Mouse (Mus musculus): ENCODE results near the gene Sdc3. TPM values are rescaled to one million over a fixed set of nuclear protein-coding genes. Genes with fewer than 3 reads are reported as not detected.

Gene Sdc3
- total RNA-seq (2014; rRNA removed; ENCODE audit: low replicate concordance) (44.2 and 55.2 TPM in 2 replicates), polyA plus RNA-seq (2015; fragmentation: Nextera tagmentation; extraction: Ambion mirVana) (9.3 and 9.4 TPM in 2 replicates)

DNA sequence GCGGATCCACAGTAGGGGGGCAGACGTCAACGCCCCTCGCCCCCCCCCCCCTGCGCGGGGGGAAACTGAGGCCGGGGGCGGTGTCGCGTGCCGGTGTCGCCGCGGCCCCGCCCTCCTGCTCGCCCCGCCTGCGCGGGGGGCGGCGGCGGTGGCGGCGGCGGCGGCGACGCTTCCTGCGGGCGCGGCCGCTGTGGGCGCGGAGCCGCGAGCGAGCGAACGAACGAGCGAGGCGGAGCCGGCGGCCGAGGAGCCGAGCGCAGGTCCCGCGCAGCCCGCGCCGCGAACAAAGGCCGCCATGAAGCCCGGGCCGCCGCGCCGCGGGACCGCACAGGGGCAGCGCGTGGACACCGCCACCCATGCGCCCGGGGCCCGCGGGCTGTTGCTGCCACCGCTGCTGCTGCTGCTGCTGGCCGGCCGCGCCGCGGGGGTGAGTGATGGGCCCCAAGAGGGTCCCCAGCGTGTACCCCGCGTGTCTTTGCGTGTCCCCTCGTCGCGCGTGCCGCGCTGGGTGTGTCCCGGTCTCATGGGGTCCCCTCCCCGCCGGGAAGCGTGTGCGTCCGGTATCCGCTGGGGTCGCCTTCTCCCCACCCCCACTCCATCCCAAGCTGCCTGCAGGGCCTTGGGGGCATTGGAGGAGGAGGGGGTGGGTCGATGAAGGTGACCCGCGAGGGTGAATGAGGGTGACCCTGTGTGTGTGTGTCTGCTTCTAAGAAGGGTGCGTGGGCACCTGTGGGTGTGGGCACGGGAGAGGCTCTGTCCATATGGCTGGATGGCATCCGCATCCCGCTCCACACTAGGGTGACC is at the start of gene Sdc3:
Gene Sdc3, plus strand, starts transcription at position 162 of the 804 bp plus-strand sequence.
- no peak for TF ChIP-seq CTCF (IDR thresholded peaks at IDR 0.05; ENCODE audit: low read depth)
- no peak for TF ChIP-seq EP300 (IDR thresholded peaks at IDR 0.05; ENCODE audit: low read depth)
- Histone ChIP-seq H3K36me3 (replicated peaks; ENCODE audit: control insufficient read depth, insufficient read depth, low read length) (no peaks in the 10 kb centered on the region), H3K27ac (ENCODE audit: low read depth) (peak within 1 kb of the TSS; percentile 56; the same call in 1 of the 2 replicates), H3K9me3 (replicated peaks; ENCODE audit: control insufficient read depth, low read length) (no peaks in the 10 kb centered on the region), H3K4me3 (ENCODE audit: low read depth, low read length) (peak within 1 kb of the TSS; percentile 69), H3K27me3 (ENCODE audit: control insufficient read depth, insufficient read depth, low read length) (no peaks in the 10 kb centered on the region), H3K9ac (replicated peaks; ENCODE audit: low read depth, low read length) (peak within 1 kb of the TSS; percentile 75), H3K4me1 (ENCODE audit: control insufficient read depth, insufficient read depth) (peaks cover 12% of the 10 kb centered on the region), H3K4me2 (ENCODE audit: low read depth, low read length) (peak within 1 kb of the TSS; percentile 86)
- 2% methylated on average over 73 of the region's 99 CpGs for WGBS
- peak; percentile 45 for ATAC-seq (ENCODE audit: insufficient read depth, low read depth)
- no peak for DNase-seq (ENCODE audit: low spot score)

- H3K4me2 ChIP-seq (ENCODE audit: low read depth, low read length), result no peak overlapping the region
- no peak for DNase-seq (ENCODE audit: low spot score)
- H3K9ac ChIP-seq (replicated peaks; ENCODE audit: low read depth, low read length), result no peak overlapping the region
- H3K27me3 ChIP-seq (ENCODE audit: control insufficient read depth, insufficient read depth, low read length), result no peaks in the 10 kb centered on the region
- TF ChIP-seq EP300 (IDR thresholded peaks at IDR 0.05; ENCODE audit: low read depth) (no peak), CTCF (IDR thresholded peaks at IDR 0.05; ENCODE audit: low read depth) (no peak)
- H3K36me3 ChIP-seq (replicated peaks; ENCODE audit: control insufficient read depth, insufficient read depth, low read length), result peaks cover 80% of the 10 kb centered on the region
- ATAC-seq (ENCODE audit: insufficient read depth, low read depth), result no peak
- no peaks in the 10 kb centered on the region for H3K9me3 ChIP-seq (replicated peaks; ENCODE audit: control insufficient read depth, low read length)
- no peak overlapping the region for H3K27ac ChIP-seq (ENCODE audit: low read depth)
- 75% methylated on average over 4 of the region's 4 CpGs for WGBS
- H3K4me1 ChIP-seq (ENCODE audit: control insufficient read depth, insufficient read depth), result 0 out of 2 replicates have a peak, but pooled peaks cover 5% of the 10 kb centered on the region
- no peak overlapping the region for H3K4me3 ChIP-seq (ENCODE audit: low read depth, low read length)
Measured at GRCm38 (mm10) chr4:130744058-130744457, 48.3 kb upstream of the Sdc3 start.

DNA sequence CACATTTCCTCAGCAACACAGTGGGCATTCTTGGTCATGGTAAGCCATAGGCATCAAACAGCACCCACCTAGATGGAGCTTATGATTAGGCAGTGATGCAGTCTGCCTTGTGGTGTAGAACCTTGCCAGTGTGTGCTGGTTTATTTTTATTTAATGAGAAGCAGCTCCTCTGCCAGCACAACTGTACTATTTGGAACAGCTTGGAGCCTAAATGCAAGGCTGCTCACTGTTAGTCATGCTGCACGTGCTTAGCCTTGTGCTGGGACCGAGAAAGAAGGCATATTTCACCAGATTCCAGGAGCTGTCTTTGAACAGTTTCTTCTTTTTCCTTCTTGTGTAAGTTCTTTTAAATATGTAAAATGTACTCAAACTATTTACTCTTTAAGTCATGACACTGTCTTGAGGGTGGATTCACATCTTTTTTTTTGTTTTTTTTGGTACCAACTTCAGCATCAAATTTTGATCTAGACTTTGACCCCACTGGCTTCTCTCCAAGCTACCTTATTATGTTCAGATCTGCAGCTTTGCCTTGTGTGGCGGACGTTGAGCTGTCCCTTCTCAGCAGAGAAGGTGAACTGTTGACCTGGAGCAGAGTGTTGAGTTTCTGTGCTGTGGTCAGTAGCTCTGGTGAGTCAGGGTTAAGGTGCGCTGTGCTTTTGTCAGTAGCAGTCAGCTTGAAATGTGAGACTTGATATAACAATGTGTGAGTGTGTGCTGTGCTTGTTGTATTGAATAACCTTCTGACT is 46.6 kb upstream of the Sdc3 start:
- no peaks in the 10 kb centered on the region for H3K9me3 ChIP-seq (replicated peaks; ENCODE audit: control insufficient read depth, low read length)
- no peak overlapping the region for H3K4me3 ChIP-seq (ENCODE audit: low read depth, low read length)
- H3K27ac ChIP-seq (ENCODE audit: low read depth), result no peak overlapping the region
- peaks cover 93% of the 10 kb centered on the region for H3K36me3 ChIP-seq (replicated peaks; ENCODE audit: control insufficient read depth, insufficient read depth, low read length)
- H3K9ac ChIP-seq (replicated peaks; ENCODE audit: low read depth, low read length), result no peak overlapping the region
- H3K4me2 ChIP-seq (ENCODE audit: low read depth, low read length), result no peak overlapping the region
- ATAC-seq (ENCODE audit: insufficient read depth, low read depth) (no peak; the same call in 1 of the 2 replicates), DNase-seq (ENCODE audit: low spot score) (no peak)
- no peaks in the 10 kb centered on the region for H3K27me3 ChIP-seq (ENCODE audit: control insufficient read depth, insufficient read depth, low read length)
- H3K4me1 ChIP-seq (ENCODE audit: control insufficient read depth, insufficient read depth), result peaks cover 6% of the 10 kb centered on the region; the same call in 1 of the 2 replicates
- TF ChIP-seq CTCF (IDR thresholded peaks at IDR 0.05; ENCODE audit: low read depth), result no peak
- TF ChIP-seq EP300 (IDR thresholded peaks at IDR 0.05; ENCODE audit: low read depth), result no peak
- WGBS, result 67% methylated on average over 5 of the region's 5 CpGs

DNA sequence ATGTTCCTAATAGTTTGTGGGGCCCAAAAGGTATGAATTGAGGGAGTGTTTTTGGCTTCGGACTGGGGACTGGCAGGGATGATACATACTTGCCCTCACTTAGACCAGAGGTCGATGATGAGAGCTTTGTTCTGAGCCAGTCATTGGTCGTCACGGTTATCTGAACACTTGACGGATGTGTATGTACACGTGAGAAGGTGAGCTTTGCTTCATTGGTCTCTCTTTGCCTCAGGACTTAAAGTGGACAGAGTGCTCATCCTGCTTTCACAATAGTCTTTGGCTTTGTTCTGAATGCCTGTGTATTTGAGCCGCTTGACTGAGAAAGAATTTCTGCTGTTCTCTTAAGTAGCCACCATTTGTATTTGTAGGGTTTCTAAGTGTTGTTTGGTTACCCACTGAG is 42.8 kb upstream of the Sdc3 start:
- Histone ChIP-seq H3K9ac (replicated peaks; ENCODE audit: low read depth, low read length) (no peak overlapping the region), H3K9me3 (replicated peaks; ENCODE audit: control insufficient read depth, low read length) (no peaks in the 10 kb centered on the region), H3K27me3 (ENCODE audit: control insufficient read depth, insufficient read depth, low read length) (no peaks in the 10 kb centered on the region), H3K4me3 (ENCODE audit: low read depth, low read length) (no peak overlapping the region), H3K4me1 (ENCODE audit: control insufficient read depth, insufficient read depth) (peaks cover 22% of the 10 kb centered on the region; the same call in 1 of the 2 replicates), H3K36me3 (replicated peaks; ENCODE audit: control insufficient read depth, insufficient read depth, low read length) (peaks cover 93% of the 10 kb centered on the region), H3K4me2 (ENCODE audit: low read depth, low read length) (no peak overlapping the region), H3K27ac (ENCODE audit: low read depth) (no peak overlapping the region)
- 64% methylated on average over 7 of the region's 7 CpGs for WGBS
- no peak for TF ChIP-seq EP300 (IDR thresholded peaks at IDR 0.05; ENCODE audit: low read depth)
- TF ChIP-seq CTCF (IDR thresholded peaks at IDR 0.05; ENCODE audit: low read depth), result no peak
- ATAC-seq (ENCODE audit: insufficient read depth, low read depth) (no peak), DNase-seq (ENCODE audit: low spot score) (no peak)

DNA sequence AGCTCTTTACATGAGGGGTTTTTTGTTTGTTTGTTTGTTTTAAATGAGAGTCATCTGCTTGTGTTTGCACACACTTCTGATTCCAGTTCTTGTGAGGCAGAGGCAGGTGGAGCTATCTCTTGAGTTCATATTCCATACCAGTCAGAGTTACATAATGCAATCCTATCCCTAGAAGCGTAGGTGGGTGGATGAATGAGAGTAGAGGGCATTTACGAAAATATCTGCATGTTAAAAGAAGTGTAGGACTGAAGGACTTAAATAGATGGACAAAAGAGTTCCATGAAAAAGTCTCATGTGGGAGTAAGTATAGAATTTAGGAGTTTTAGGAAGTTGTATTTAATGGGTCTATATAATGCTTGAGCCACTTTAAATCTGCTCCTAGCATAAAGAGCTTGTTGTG is 40.4 kb upstream of the Sdc3 start:
- Histone ChIP-seq H3K9me3 (replicated peaks; ENCODE audit: control insufficient read depth, low read length) (no peaks in the 10 kb centered on the region), H3K27me3 (ENCODE audit: control insufficient read depth, insufficient read depth, low read length) (no peaks in the 10 kb centered on the region), H3K4me2 (ENCODE audit: low read depth, low read length) (no peak overlapping the region), H3K4me1 (ENCODE audit: control insufficient read depth, insufficient read depth) (peaks cover 28% of the 10 kb centered on the region), H3K36me3 (replicated peaks; ENCODE audit: control insufficient read depth, insufficient read depth, low read length) (peaks cover 82% of the 10 kb centered on the region), H3K4me3 (ENCODE audit: low read depth, low read length) (no peak overlapping the region), H3K27ac (ENCODE audit: low read depth) (no peak overlapping the region), H3K9ac (replicated peaks; ENCODE audit: low read depth, low read length) (no peak overlapping the region)
- ATAC-seq (ENCODE audit: insufficient read depth, low read depth) (no peak), DNase-seq (ENCODE audit: low spot score) (no peak)
- WGBS, result 80% methylated on average over 2 of the region's 2 CpGs
- TF ChIP-seq EP300 (IDR thresholded peaks at IDR 0.05; ENCODE audit: low read depth) (no peak), CTCF (IDR thresholded peaks at IDR 0.05; ENCODE audit: low read depth) (no peak)
